Mouse (Mus musculus): ENCODE results near the gene Esyt1. TPM values are rescaled to one million over a fixed set of nuclear protein-coding genes. Genes with fewer than 3 reads are reported as not detected.

Gene Esyt1
- total and polyA plus RNA-seq, 3 experiments, result 20.2 to 48.0 (median 38.2) TPM

DNA sequence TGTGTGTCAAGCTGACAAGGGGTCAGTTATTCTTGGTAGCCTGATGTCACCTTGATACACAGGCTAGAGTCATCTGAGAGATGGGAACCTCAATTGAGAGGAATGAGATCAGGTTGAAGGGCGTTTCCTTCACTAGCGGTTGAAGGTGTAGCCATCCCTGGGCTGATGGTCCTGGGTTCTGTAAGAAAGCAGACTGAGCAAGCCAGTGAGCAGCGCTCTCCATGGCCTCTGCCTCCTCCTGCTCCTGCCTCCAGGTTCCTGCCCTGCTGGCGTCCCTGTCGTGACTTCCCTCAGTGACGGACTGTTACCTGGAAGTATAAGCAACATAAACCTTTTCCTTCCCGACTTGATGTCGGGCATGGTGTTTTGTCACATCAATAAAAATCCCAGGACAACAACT lies 22.1 kb downstream of the Esyt1 start:
- H3K4me1 ChIP-seq (ENCODE audit: control insufficient read depth in 1 of 2, insufficient read depth in 2 of 2), result peaks cover 6 to 15% of the 10 kb centered on the region in 2 experiments
- dilution Hi-C loops (cut with MboI; ENCODE audit: extremely low pct_ligation_motif_present, extremely low pct_unique_long_range_greater_than_20kb, low sequenced_read_pairs), result no loop called here
- no peak for DNase-seq (ENCODE audit: extremely low read depth)
- H3K79me2 ChIP-seq (replicated peaks; ENCODE audit: control insufficient read depth, extremely low read depth, insufficient read depth, poor library complexity, severe bottlenecking), result no peaks in the 10 kb centered on the region
- H3K27ac ChIP-seq (ENCODE audit: insufficient read depth, low read depth), result no peak overlapping the region
- TF ChIP-seq MAZ (IDR thresholded peaks at IDR 0.05; ENCODE audit: low read depth, low read length), result no peak
- peaks cover 2% of the 10 kb centered on the region for H3K9me3 ChIP-seq (replicated peaks; ENCODE audit: low read length)
- H3K4me3 ChIP-seq (replicated peaks in 1 of 3; ENCODE audit: low read depth in 2 of 3, low read length in 2 of 3, poor library complexity in 1 of 3), result no peak overlapping the region
- no peak overlapping the region for H3K9ac ChIP-seq (ENCODE audit: insufficient read depth, low read depth)
- in situ Hi-C loops (cut with MboI; ENCODE audit: low pct_ligation_motif_present, low pct_unique_long_range_greater_than_20kb, low sequenced_read_pairs), result no loop called here
- no peak overlapping the region for H3K4me2 ChIP-seq (ENCODE audit: insufficient read depth, low read depth, poor library complexity, severe bottlenecking)
- peaks cover 0 to 4% of the 10 kb centered on the region in 2 experiments for H3K36me3 ChIP-seq (replicated peaks in 1 of 2; ENCODE audit: control insufficient read depth in 1 of 2, insufficient read depth in 1 of 2, low read length in 1 of 2)
- H3K27me3 ChIP-seq (replicated peaks), result no peaks in the 10 kb centered on the region

- Histone ChIP-seq H3K4me3 (replicated peaks in 1 of 3; ENCODE audit: low read depth in 2 of 3, low read length in 2 of 3, poor library complexity in 1 of 3) (no peak overlapping the region), H3K27me3 (replicated peaks) (no peaks in the 10 kb centered on the region), H3K9me3 (replicated peaks; ENCODE audit: low read length) (peaks cover 2% of the 10 kb centered on the region), H3K4me1 (ENCODE audit: control insufficient read depth in 1 of 2, insufficient read depth in 2 of 2) (peaks cover 6 to 22% of the 10 kb centered on the region in 2 experiments), H3K36me3 (replicated peaks in 1 of 2; ENCODE audit: control insufficient read depth in 1 of 2, insufficient read depth in 1 of 2, low read length in 1 of 2) (peaks cover 0 to 4% of the 10 kb centered on the region in 2 experiments), H3K27ac (ENCODE audit: insufficient read depth, low read depth) (no peak overlapping the region), H3K79me2 (replicated peaks; ENCODE audit: control insufficient read depth, extremely low read depth, insufficient read depth, poor library complexity, severe bottlenecking) (no peaks in the 10 kb centered on the region), H3K9ac (ENCODE audit: insufficient read depth, low read depth) (no peak overlapping the region), H3K4me2 (ENCODE audit: insufficient read depth, low read depth, poor library complexity, severe bottlenecking) (no peak overlapping the region)
- in situ Hi-C loops (cut with MboI; ENCODE audit: low pct_ligation_motif_present, low pct_unique_long_range_greater_than_20kb, low sequenced_read_pairs), result no loop called here
- TF ChIP-seq BHLHE40 (IDR thresholded peaks at IDR 0.05; ENCODE audit: low read depth, low read length) (no peak), KAT2A (IDR thresholded peaks at IDR 0.05; ENCODE audit: insufficient replicate concordance, low read length) (no peak), CHD1 (IDR thresholded peaks at IDR 0.05; ENCODE audit: low read depth, low read length) (no peak), CTCF (conservative IDR thresholded peaks at IDR 0.05 in 1 of 2, IDR thresholded peaks at IDR 0.05 in 1 of 2; ENCODE audit: low read depth in 2 of 2, low read length in 2 of 2) (no peak), CHD2 (IDR thresholded peaks at IDR 0.05; ENCODE audit: low read length) (no peak), GABPA (IDR thresholded peaks at IDR 0.05; ENCODE audit: insufficient replicate concordance, low read depth, low read length) (no peak), JUND (conservative IDR thresholded peaks at IDR 0.05; ENCODE audit: low read depth, low read length) (no peak), ELF1 (IDR thresholded peaks at IDR 0.05; ENCODE audit: low read depth, low read length) (no peak), MAX (IDR thresholded peaks at IDR 0.05; ENCODE audit: low read length) (no peak), E2F4 (IDR thresholded peaks at IDR 0.05; ENCODE audit: insufficient replicate concordance, low read depth, low read length) (no peak), TCF12 (IDR thresholded peaks at IDR 0.05; ENCODE audit: low read depth, low read length) (no peak), HCFC1 (IDR thresholded peaks at IDR 0.05; ENCODE audit: low read depth, low read length) (no peak), TBP (conservative IDR thresholded peaks at IDR 0.05; ENCODE audit: low read depth, low read length) (no peak), MAZ (IDR thresholded peaks at IDR 0.05; ENCODE audit: low read depth, low read length) (no peak), POLR2AphosphoS2 (IDR thresholded peaks at IDR 0.05; ENCODE audit: low read depth, low read length) (no peak), RAD21 (IDR thresholded peaks at IDR 0.05; ENCODE audit: low read depth, low read length) (no peak), MXI1 (IDR thresholded peaks at IDR 0.05; ENCODE audit: low read depth, low read length) (no peak), ZNF384 (IDR thresholded peaks at IDR 0.05; ENCODE audit: low read depth, low read length) (no peak), ZKSCAN1 (IDR thresholded peaks at IDR 0.05; ENCODE audit: borderline replicate concordance, low read depth, low read length) (no peak)
- dilution Hi-C loops (cut with MboI; ENCODE audit: extremely low pct_ligation_motif_present, extremely low pct_unique_long_range_greater_than_20kb, low sequenced_read_pairs), result no loop called here
- no peak for DNase-seq (ENCODE audit: extremely low read depth)
These were observed 23.3 kb downstream of the Esyt1 start for GRCm38 (mm10) chr10:128502341-128502740.

Measured in CH12.LX (cell line).